Mouse (Mus musculus) gonadal fat pad, adult 2 months (tissue): ENCODE results near the gene Rfx4. TPM values are rescaled to one million over a fixed set of nuclear protein-coding genes. Genes with fewer than 3 reads are reported as not detected.
A peak's percentile ranks its signal among the peaks of the same experiment; 100 is the strongest.

ENCODE experiments used
- DNase-seq: peaks from one replicate; pipeline ENCODE4 v3.0.0-alpha.2; 2012; ENCODE audit warnings: low read depth
- polyA plus RNA-seq: library from polyadenylated mRNA; depleted of rRNA; stranded (reverse); fragments of >200 nt; gene quantifications from 2 replicates; pipeline ENCODE4 v1.2.3, GENCODE M21; 2012

The Rfx4 gene
- polyA plus RNA-seq, 1 experiment: 0.30 TPM

GRCm38 (mm10) chr10:84758483-84759431, 2.9 kb downstream of the Rfx4 start:
- DNase-seq: no peak

DNA sequence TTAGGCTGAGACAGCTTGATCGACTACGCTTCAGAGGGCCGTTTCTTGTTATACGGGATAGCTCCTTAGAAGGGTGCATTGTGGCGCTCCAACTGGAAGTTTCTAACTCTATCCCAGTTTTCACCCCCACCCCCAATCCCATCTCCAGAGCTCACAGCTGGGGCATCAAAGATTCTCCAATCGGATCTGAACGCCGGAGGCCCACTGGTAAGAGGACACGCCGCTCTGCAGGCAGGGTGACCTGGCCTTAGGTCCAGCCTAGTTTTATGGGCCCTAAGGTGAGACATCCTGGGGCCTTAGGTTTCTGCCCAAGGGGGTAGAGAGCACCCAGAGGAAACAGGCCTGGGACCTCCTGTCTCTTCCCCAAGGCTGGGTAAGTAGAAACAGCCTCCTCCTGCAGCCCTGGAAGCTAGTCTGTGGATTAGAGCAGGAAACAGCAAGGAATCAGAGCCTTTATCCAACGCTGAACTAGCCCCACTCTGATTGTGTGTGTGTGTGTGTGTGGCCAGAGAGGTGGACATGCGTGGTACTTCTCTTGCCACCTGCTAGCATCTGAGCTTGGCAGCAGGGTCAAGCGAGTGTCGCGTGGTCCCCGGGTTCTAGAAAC, 3.8 kb downstream of the Rfx4 start:
- no peak for DNase-seq

DNA sequence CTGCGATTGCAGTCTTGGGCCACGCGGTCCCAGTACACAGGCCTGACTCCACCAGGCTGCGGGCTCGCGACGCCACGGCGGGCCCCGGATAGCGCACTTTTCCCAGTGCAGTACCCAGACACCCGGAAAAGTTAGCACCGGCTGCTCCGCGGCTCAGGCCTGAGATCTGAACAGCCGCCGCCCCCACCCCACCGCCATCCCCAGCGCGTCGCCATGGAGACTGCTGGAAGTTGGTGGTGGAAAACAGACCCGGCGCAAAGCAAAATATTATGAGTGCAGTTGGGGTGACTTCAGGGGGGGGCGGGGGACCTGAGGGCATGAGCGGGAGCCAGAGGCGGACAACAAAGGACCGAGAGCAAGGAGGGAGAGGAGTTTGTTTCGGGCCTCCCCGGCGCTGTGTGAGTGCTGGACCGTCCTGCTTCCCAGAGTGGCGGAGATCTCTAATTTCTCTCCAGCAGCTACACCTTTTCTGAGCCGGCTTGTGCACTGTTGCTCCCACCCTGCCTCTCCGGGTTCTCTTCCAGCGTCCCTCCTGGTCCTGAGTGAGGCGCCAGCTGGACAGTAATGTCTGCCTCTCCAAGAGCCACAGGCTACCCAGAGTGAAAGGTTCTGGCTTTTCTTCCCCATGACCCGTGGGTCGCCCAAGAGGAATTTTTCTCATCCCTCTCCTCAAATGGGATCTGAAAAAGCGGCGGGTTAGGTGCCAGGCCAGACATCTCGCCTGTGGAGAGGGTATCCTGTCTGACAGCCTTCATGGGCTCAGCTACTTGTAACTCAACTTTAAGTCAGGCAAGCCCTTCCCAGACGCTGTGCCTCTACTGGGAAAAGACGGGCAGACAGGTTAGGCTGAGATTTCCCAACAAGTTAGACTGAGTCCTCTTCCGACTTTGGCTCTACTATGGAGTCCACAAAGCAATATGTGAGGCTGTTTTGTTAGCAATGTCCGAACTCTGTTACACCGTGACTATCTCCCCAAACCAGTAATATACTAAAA, 4.6 kb downstream of the Rfx4 start:
- no peak for DNase-seq

- no peak for DNase-seq
Measured at GRCm38 (mm10) chr10:84768766-84769165, 12.9 kb downstream of the Rfx4 start.

DNA sequence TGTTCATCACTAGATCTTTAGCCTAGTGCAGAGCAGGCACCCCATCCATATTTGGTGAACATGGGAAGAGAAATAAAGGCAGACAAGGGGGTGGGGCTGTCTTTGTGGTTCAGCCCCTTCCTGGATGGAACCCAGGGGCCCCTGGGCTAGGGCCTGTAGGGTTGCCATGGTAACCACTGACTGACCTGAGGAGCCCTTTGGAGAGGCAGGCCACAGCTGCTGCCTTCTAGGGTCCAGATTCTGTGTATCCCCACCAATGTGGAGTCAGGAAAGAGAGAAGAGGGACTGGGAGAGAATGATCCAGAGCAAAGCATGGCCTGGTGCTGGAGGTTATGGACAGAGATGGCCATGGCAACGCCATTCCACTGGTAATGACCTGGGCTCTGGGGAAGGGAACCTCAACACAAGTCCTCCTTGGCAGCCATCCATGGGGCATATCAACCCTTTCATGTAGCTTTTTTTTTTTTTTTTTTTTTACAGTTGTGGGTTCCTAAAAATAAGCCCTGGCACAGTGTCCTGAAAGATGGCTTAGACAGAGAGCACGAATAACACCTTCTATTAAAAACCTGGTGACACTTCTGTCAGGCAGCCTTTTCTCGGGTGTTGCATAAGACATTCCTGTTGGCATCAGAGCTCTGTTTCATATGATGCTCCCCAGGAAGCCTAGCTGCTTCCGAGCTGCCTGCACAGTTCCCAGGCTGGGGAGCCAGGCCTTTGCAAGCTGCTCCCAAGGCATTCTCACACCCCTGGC, 16.7 kb downstream of the Rfx4 start:
- DNase-seq: no peak

GRCm38 (mm10) chr10:84773889-84774288, 18.0 kb downstream of the Rfx4 start:
- no peak for DNase-seq

- no peak for DNase-seq
Measured at GRCm38 (mm10) chr10:84774573-84774972, 18.7 kb downstream of the Rfx4 start.

DNA sequence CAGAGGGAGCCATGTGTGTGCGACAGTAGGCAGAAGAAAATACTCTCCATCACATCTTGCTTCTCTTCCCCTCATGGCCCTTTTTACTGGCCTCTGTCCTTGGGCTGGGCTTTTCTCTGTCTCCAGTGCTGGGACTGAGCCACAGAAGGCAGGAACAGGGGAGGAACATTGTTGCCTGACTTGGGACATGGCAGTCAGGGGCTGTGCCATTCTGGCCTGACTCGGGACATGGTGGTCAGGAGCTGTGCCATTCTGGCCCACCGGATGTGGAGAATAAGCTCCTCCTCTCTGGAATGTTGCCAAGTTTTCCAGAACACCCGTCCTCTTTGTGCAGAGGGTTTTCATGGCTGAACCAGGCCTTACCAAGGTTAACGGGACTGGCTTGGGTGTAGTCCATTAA, 21.2 kb downstream of the Rfx4 start:
- DNase-seq: no peak

- DNase-seq: peak; percentile 56
Measured at GRCm38 (mm10) chr10:84777974-84778373, 22.1 kb downstream of the Rfx4 start.

DNA sequence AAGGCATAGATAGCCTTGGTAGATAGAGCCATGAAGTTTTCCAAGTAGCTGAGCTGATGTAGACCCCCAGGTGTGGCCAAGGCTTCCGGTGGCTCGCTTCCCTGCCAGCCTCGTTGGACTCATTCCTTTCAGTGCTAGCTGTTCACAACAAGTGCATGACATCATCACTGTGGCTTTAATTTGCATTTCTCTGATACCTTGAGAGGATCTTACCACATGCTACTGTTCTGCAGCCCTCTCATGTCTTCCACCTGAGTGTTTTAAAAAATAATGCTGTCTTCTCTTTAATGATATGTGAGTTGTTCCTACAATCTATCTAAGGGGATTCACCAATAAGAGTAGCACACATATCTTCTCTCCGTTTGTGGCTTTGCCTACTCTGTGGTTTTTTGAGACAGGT, 25.0 kb downstream of the Rfx4 start:
- no peak for DNase-seq

DNA sequence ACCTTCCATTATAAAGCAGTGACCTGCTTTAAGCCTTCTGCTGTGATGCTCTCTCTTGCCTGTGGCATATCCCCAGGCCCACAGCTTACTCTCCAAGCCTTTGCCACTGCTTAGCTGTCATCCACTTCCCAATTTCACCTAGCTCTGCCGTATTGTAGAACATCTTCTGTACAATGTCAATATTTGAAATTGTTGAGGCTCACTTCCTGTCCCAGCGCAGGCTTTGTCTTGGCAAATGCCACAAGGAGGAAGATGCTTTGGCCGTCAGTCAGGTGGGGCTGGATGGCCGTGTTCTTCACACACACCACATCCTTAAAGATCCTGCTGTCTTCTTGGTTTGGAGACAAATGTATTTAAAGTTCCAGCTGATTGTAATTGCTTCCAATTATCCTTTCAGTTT, 29.5 kb downstream of the Rfx4 start:
- DNase-seq: no peak

DNA sequence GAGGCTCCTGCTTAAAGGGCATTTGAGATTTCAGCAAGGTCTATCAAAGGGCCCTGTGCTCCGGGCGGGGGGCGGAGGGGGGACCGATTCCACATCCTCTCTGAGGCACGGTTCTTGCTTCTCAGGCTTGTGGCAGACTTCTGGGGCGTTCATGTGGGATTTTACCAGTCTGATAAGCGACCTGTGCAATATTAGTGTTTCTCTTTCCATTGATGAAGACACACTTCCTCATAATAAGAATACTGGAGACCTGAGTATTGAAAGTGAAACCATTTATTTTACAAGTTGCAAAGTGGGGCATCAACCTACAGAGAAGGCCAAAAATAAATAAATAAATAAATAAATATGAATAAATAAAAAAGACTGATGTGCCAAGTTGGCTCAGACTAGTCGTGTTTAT, 34.5 kb downstream of the Rfx4 start:
- no peak for DNase-seq

GRCm38 (mm10) chr10:84791181-84791580, 35.3 kb downstream of the Rfx4 start:
- DNase-seq: peak; percentile 83

- DNase-seq: no peak
Measured at GRCm38 (mm10) chr10:84801521-84801920, 45.7 kb downstream of the Rfx4 start.

- DNase-seq: no peak
Measured at GRCm38 (mm10) chr10:84803216-84803844, 47.5 kb downstream of the Rfx4 start.

DNA sequence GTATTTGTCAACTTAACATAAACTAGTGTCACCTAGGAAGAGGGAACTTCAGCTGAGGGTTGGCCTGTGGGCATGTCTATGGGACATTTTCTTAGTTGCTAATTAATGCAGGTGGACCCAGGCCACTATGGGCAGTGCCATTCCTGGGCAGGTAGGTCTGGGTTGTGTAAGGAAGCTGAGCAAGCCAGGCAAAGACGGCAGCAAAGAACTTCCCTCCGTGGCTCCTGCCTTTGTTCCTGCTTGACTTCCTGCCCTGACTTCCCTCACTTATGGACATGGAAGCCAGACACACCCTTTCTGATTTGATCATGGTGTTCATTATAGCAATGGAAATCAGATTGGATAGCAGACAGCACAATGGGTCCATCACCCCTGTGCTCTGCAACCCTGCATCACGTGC, 49.7 kb downstream of the Rfx4 start:
- DNase-seq: no peak

- DNase-seq: no peak
Measured at GRCm38 (mm10) chr10:84807206-84807605, 51.3 kb downstream of the Rfx4 start.

DNA sequence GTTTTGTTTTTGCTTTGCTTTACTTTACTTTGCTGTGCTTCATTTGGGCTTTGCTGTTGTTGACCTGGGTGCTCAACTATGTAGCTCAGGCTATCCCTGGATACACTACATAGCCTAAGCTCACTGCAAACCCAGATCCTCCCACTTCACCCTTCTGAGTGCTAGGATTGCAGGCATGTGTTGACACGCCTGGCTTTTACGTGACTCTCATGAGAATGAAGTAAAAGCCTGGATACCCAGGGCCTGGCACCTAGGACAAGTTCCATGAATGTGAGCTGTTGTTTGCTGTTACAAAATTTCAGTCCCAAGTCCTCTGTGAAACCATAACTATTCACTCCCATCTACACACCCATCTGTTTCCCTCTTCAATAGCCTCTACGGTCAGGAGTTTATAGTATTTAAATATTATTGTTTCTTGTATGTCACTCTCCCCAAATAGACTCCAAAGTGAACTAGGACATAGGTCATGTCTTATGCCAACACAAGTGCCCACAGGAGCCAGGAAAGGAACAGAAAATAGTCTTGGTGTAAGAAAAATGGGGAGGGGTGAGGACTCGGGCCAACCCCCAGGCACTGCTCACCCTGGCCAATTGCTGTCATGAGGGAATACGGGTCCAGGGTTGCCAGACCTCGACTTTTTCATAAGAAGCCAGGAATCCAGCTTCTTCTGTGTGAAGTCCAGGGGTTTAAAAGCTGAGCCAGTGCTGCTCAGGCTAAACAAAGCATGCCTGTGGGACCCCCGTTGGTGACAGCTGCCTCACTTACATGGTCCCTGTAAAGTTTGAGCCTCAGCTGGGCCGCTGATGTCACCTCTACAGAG, 54.4 kb downstream of the Rfx4 start:
- DNase-seq: no peak

DNA sequence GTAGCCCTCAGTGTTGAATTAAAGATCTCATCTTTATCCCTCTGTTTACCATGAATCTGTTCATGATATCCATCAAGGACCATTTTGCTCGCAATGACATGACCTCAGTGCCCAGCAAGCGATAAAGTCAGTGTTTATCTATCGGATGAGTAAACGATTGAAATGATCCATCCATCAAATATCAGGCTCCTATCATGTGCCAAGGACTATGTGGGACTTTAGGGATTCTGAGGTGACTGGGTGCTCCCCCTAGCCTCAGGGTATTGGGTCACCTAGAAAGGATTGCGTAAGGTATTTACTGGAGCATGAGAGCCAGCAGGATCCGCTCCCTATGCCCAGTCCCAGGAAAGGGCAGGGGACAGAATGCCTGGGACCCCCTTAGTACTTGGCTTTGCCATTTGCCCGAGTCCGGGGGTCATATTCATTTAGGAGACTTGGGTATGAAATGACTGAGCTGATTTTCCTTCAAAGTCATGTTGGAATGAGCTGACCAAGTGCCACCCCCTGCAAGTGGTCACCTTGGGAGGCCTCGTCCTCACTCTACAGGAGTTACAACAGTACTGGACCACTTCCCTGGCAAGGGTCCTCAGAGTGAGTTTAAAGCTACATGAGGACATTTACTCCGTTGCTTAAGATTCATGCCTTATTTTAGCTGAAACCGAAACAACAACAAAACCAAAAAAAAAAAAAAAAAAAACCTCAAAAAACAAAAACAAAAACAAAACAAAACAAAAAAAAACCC, 55.5 kb downstream of the Rfx4 start:
- DNase-seq: no peak
